Mouse (Mus musculus): Measurements from ENCODE around the gene Krt78.

Krt78 gene

DNA sequence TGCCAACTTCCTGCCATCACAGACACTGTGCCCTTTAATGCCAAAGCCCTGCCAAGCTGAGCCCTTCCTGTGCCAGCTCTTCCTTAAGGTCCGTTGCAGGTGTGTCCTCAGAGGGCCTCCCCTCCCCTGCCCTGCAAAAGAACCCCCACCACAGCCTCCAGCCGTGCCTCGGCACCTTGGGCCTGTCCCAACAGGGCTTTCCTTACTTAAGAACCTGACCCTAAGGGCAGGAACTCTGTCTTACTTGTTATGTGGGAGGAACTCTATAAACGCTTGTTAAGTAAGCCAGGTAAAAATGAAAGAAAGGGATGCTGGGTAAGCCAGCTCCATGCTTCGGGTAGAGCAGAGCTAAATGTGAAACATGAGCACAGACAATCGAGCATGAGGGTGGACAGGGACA, 21.1 kb downstream of the Krt78 start:
- Histone ChIP-seq H3K27me3 (ENCODE audit: control insufficient read depth, insufficient read depth, low read length, poor library complexity, severe bottlenecking) (no peaks in the 10 kb centered on the region), H3K36me3 (ENCODE audit: control insufficient read depth, insufficient read depth, low read length, poor library complexity, severe bottlenecking) (no peaks in the 10 kb centered on the region)
- DNase-seq (ENCODE audit: low read depth, low spot score) = no peak

DNA sequence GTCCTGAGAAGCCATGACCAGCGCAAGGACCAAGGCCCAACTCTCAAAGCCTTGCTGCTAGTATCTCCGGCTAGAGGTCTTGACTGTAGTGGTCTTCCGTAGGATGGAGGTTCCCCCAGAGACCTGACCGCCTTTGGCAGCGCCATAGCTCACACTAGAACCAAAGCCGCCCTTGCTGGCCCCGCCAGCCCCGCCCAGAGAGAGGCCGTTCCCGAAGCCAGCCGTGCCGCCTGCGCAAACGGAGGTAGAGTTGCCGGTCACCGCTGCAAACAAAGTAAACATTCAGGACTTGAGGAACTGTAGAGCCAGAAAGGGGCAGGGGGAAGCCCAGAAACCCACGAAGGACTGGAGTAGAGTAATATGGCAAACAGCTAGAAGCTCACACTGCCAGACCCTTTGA, 24.4 kb downstream of the Krt78 start:
- no peaks in the 10 kb centered on the region for H3K36me3 ChIP-seq (ENCODE audit: control insufficient read depth, insufficient read depth, low read length, poor library complexity, severe bottlenecking)
- no peaks in the 10 kb centered on the region for H3K27me3 ChIP-seq (ENCODE audit: control insufficient read depth, insufficient read depth, low read length, poor library complexity, severe bottlenecking)
- no peak for DNase-seq (ENCODE audit: low read depth, low spot score)

DNA sequence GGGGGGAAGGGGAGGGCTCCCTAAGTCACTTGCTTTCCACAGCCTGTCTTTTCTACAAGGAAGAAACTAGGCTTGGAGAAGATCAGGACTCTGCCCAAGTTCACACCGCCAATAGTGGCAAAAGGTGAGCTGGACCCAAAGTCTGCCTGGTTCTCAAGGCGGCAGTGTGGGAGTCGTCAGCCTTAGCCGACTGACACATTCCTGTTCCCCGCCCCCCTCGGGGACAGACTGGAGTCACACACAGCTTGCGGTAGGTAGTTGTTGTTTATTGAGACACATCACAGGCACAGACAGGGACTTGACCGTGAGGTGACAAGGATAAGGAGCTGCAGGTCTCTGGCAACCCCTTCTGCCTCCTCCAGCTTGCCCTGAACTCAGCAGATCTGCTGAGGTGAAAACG, 25.0 kb downstream of the Krt78 start:
- no peaks in the 10 kb centered on the region for H3K36me3 ChIP-seq (ENCODE audit: control insufficient read depth, insufficient read depth, low read length, poor library complexity, severe bottlenecking)
- no peaks in the 10 kb centered on the region for H3K27me3 ChIP-seq (ENCODE audit: control insufficient read depth, insufficient read depth, low read length, poor library complexity, severe bottlenecking)
- no peak for DNase-seq (ENCODE audit: low read depth, low spot score)

DNA sequence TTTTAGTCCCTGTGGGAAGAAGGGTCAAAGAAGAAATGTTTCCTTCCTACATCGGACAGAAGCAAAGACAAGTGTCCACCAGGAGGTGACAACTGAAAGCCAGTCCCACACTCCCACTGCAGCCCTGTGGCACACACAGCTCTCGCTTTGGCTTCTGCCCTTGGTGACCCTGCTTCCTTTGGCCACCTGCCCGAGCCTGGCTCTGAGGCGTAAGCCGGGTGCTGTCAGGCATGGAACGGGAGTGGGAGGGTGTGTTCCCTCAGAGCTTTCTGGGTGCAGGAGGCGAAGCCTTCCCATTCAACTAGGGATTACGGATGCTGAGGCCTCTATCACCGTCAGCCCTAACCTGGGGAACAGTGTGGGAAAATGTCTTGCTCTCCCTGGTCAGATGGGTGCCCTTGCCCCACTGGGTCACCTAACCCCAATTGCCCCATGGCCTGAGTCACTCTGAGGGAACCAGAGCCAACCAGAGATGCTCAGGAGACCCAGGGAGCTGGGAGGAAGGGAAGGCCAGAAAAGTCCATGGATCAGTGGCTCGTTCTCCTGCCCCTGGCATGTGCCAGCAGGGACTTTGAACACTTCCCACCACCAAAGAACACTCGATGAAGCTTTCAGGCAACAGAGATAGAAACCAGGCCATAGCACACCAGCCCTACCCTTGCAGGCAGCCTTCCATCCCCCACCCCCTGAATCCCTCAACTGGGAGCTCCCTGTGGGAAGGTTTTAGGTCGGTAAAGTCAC, 26.6 kb downstream of the Krt78 start:
- Histone ChIP-seq H3K27me3 (ENCODE audit: control insufficient read depth, insufficient read depth, low read length, poor library complexity, severe bottlenecking) (no peaks in the 10 kb centered on the region), H3K36me3 (ENCODE audit: control insufficient read depth, insufficient read depth, low read length, poor library complexity, severe bottlenecking) (no peaks in the 10 kb centered on the region)
- no peak for DNase-seq (ENCODE audit: low read depth, low spot score)

DNA sequence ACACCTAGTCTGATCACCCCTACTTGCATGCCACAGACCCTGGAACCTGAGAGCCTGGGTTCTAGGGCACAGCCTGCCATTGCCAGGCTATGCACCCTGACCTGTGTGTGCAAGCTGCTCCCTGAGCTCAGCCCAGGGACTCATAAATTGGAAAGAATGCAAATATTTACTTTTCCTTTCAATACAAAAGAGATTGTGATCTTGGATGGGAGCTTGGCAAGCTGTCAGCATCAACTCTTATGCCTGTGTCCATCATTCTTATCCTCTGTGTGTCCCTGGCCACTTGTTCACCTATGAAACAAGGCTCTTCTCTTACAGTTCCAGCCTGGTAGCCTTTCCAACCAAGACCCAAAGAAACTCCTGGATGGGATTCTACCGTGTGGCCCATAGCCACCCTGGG, 29.0 kb downstream of the Krt78 start:
- Histone ChIP-seq H3K36me3 (ENCODE audit: control insufficient read depth, insufficient read depth, low read length, poor library complexity, severe bottlenecking) (no peaks in the 10 kb centered on the region), H3K27me3 (ENCODE audit: control insufficient read depth, insufficient read depth, low read length, poor library complexity, severe bottlenecking) (no peaks in the 10 kb centered on the region)
- no peak for DNase-seq (ENCODE audit: low read depth, low spot score)

DNA sequence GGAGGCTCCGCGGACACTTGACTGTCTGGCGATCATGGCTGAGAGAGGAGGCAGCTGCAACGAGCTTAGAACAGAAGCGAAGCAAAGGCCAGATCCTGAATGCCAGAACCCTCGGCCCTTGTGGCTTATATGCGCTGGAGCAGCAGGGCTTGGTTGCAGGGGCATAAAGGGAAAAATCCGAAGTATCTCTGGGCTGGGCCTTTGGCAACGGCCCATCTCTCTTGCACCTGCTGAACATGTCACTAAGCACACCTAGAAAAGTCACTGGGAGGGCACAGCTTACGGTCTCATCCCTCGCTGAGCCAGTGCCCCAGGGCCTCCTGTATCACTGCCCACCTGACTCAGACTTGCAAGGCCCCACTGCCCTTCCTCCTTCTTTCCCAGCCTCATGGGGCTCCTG, 29.5 kb downstream of the Krt78 start, which contains the start of gene Krt4:
Gene Krt4, minus strand, starts transcription at position 101 of the 400 bp plus-strand sequence.
- Histone ChIP-seq H3K36me3 (ENCODE audit: control insufficient read depth, insufficient read depth, low read length, poor library complexity, severe bottlenecking) (no peaks in the 10 kb centered on the region), H3K27me3 (ENCODE audit: control insufficient read depth, insufficient read depth, low read length, poor library complexity, severe bottlenecking) (no peaks in the 10 kb centered on the region)
- DNase-seq (ENCODE audit: low read depth, low spot score) = no peak

DNA sequence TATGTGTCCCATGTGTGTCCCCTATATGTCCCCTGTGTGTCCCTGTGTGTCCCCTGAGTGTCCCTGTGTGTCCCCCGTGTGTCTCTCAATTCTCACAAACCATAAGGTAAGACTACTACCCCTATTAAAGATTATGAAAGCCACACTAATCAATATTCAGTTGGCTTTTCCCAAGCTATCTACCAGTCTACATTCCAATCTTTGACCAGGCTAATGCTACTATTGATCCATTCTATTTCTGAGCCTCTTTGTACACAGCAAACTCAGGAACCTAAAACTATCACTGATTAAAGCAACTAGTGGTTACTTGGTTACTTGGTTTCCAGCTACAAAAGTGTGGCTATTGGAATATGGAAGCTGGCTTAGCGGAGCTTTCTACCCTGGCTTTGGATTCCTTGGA, 31.8 kb downstream of the Krt78 start:
- Histone ChIP-seq H3K36me3 (ENCODE audit: control insufficient read depth, insufficient read depth, low read length, poor library complexity, severe bottlenecking) (no peaks in the 10 kb centered on the region), H3K27me3 (ENCODE audit: control insufficient read depth, insufficient read depth, low read length, poor library complexity, severe bottlenecking) (no peaks in the 10 kb centered on the region)
- no peak for DNase-seq (ENCODE audit: low read depth, low spot score)

DNA sequence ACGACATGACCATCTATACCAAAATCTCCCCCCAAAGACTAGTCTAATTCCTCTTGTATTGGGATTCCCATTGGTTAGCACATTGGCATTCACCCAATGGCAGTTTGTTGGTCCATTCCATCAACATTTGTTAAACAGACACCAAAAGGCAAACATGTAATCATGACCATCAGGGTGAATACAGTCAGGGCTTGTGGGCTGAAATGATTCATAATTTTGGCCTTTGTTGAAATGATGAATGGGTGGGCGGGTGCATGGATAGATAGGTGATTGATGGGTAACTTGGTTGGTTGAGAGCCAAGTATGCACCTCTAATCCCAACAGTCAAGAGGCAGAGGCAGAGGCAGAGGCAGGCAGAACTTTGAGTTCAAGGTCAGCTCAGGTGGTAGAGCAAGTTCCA, 38.0 kb downstream of the Krt78 start:
- no peak for DNase-seq (ENCODE audit: low read depth, low spot score)
- no peaks in the 10 kb centered on the region for H3K36me3 ChIP-seq (ENCODE audit: control insufficient read depth, insufficient read depth, low read length, poor library complexity, severe bottlenecking)
- no peaks in the 10 kb centered on the region for H3K27me3 ChIP-seq (ENCODE audit: control insufficient read depth, insufficient read depth, low read length, poor library complexity, severe bottlenecking)

DNA sequence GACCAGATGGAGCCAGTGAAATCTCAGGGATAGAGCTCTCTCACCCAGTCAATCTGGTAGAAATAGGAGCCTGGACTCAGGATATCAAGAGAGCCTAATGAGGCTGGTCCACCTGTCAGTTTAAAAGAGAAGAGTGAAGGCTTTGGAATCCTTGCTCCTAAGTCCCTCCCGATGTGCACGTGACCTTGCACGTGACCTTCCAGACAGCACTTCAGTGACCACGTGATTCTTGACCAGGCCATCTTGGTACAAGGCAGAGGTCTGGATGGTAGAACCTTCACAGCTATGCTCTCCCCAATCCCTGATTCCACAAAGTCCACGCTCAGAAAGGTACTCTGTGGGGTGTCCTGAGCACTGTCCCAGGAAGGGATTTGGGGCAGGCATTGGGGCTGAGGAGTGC, 49.2 kb downstream of the Krt78 start:
- no peaks in the 10 kb centered on the region for H3K36me3 ChIP-seq (ENCODE audit: control insufficient read depth, insufficient read depth, low read length, poor library complexity, severe bottlenecking)

DNA sequence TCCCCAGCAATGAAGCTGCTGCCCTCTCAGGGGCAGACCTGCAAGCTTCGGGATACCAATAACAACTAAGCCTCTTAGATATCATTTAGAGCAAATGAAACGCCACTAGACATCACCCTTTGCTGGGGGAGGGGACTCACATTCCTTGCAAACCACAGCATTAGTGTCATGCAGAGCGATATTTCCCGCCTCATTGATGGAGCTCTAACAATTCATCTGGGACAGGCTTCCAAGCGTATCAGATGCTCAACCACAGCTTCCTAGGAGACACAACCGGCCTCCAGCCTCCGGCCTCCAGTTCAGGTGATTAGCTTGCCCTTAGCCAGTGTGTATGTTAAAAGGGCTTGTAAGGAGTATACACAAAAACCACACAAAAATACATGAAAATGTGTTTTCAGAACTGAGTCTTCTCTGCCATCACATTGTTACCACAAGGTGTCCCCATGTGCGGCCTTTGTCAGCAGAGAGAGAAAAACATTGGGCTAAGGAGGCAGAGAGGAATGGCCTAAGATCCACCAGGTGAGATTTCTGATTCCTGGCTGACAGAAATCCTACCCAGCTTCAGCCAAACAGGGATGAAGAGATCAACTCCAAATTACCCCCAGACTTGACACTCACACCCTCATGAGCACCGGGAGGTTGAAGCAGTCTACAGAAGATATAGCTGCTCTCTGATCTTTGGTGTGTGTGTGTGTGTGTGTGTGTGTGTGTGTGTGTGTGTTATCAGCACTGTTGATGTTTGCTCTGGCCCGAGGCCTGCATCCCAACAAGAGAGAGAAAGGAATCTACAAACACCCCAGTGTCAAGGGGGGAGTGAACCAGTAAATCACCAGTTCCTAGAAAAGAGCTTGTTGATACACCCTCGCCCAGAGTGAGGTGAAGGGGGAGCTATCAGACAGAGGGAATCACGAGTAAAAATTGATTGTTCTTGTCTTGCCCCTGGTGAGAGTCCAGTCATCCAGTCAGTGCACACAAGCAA, 51.6 kb downstream of the Krt78 start:
- no peaks in the 10 kb centered on the region for H3K27me3 ChIP-seq (ENCODE audit: control insufficient read depth, insufficient read depth, low read length, poor library complexity, severe bottlenecking)
- H3K36me3 ChIP-seq (ENCODE audit: control insufficient read depth, insufficient read depth, low read length, poor library complexity, severe bottlenecking) = no peaks in the 10 kb centered on the region
- no peak for DNase-seq (ENCODE audit: low read depth, low spot score)

More for the DNA sequence above, 49.2 kb downstream of the Krt78 start:
- DNase-seq (ENCODE audit: low read depth, low spot score) = no peak
- H3K27me3 ChIP-seq (ENCODE audit: control insufficient read depth, insufficient read depth, low read length, poor library complexity, severe bottlenecking) = no peaks in the 10 kb centered on the region
